Mouse (Mus musculus): ENCODE results near the gene Crygd.
"Not testable (repeated sequence)": the region's sequence is repeated elsewhere in the genome, so short reads cannot be mapped to it uniquely, and the experiment has no call there.

Crygd gene

GRCm38 (mm10) chr1:65063352-65063751, at the start of gene Crygd:
Crygd (minus strand) TSS chr1:65063452.
- no peak for DNase-seq (ENCODE audit: low spot score in 2 of 2)

GRCm38 (mm10) chr1:65112807-65113196, 49.5 kb upstream of the Crygd start:
- no peak for DNase-seq (ENCODE audit: low spot score in 2 of 2)

GRCm38 (mm10) chr1:65112031-65112806, 49.0 kb upstream of the Crygd start:
- DNase-seq (ENCODE audit: low spot score in 2 of 2), result no peak

- DNase-seq (ENCODE audit: low spot score in 2 of 2), result no peak
These were observed 46.6 kb upstream of the Crygd start for GRCm38 (mm10) chr1:65109756-65110435.

GRCm38 (mm10) chr1:65109196-65109595, 45.9 kb upstream of the Crygd start:
- DNase-seq (ENCODE audit: low spot score in 2 of 2), result no peak

- no peak for DNase-seq (ENCODE audit: low spot score in 2 of 2)
These were observed 44.5 kb upstream of the Crygd start for GRCm38 (mm10) chr1:65107654-65108279.

- DNase-seq (ENCODE audit: low spot score in 2 of 2), result no peak
These were observed 40.0 kb upstream of the Crygd start, which contains the start of gene Cryga for GRCm38 (mm10) chr1:65103273-65103672. Cryga (minus strand) TSS chr1:65103373.

- no peak for DNase-seq (ENCODE audit: low spot score in 2 of 2)
These were observed 33.7 kb upstream of the Crygd start for GRCm38 (mm10) chr1:65096953-65097352.

- no peak for DNase-seq (ENCODE audit: low spot score in 2 of 2)
These were observed 28.3 kb upstream of the Crygd start for GRCm38 (mm10) chr1:65091566-65091965.

- no peak for DNase-seq (ENCODE audit: low spot score in 2 of 2)
These were observed 27.1 kb upstream of the Crygd start for GRCm38 (mm10) chr1:65090370-65090769.

GRCm38 (mm10) chr1:65088567-65089356, 25.5 kb upstream of the Crygd start:
- DNase-seq (ENCODE audit: low spot score in 2 of 2), result no peak

GRCm38 (mm10) chr1:65082188-65082587, 18.9 kb upstream of the Crygd start, which contains the start of gene Crygb:
Crygb (minus strand) TSS chr1:65082288.
- DNase-seq (ENCODE audit: low spot score in 2 of 2), result no peak

GRCm38 (mm10) chr1:65075607-65076006, 12.4 kb upstream of the Crygd start:
- no peak for DNase-seq (ENCODE audit: low spot score in 2 of 2)

- no peak for DNase-seq (ENCODE audit: low spot score in 2 of 2)
These were observed 10.3 kb upstream of the Crygd start, which contains the start of gene Crygc for GRCm38 (mm10) chr1:65073589-65073988. Crygc (minus strand) TSS chr1:65073689.

GRCm38 (mm10) chr1:65067842-65068241, 4.6 kb upstream of the Crygd start:
- DNase-seq (ENCODE audit: low spot score in 2 of 2), result no peak

GRCm38 (mm10) chr1:65064201-65064600, 949 bp upstream of the Crygd start:
- DNase-seq (ENCODE audit: low spot score in 2 of 2), result no peak

GRCm38 (mm10) chr1:65052140-65052539, 11.1 kb downstream of the Crygd start:
- no peak for DNase-seq (ENCODE audit: low spot score in 2 of 2)

GRCm38 (mm10) chr1:65051696-65052095, 11.6 kb downstream of the Crygd start:
- DNase-seq (ENCODE audit: low spot score in 2 of 2), result no peak

GRCm38 (mm10) chr1:65050952-65051351, 12.3 kb downstream of the Crygd start, which contains the start of gene Cryge:
Cryge (minus strand) TSS chr1:65051149.
- DNase-seq (ENCODE audit: low spot score in 2 of 2), result not testable (repeated sequence)

GRCm38 (mm10) chr1:65048781-65049180, 14.5 kb downstream of the Crygd start:
- no peak for DNase-seq (ENCODE audit: low spot score in 2 of 2)

- no peak for DNase-seq (ENCODE audit: low spot score in 2 of 2)
These were observed 16.7 kb downstream of the Crygd start for GRCm38 (mm10) chr1:65046401-65047109.

Measured in spleen, postnatal 14 days (tissue).